Mouse (Mus musculus) kidney, embryonic 16.5 days (tissue): ENCODE measurements around the gene Gns. TPM values are rescaled to one million over a fixed set of nuclear protein-coding genes. Genes with fewer than 3 reads are reported as not detected.

ENCODE experiments used
- ATAC-seq: fragments of 200-750 bp; cut with Nextera tagmentation; 2 replicates; pipeline ENCODE4 v1.8.0; 2017; ENCODE audit warnings: moderate TSS enrichment; ENCODE audit not compliant: low FRiP score, low TSS enrichment
- H3K27ac ChIP-seq: fragments of 300-500 bp; sonication (generic); 2 replicates; pipeline ENCODE4 v1.5.1; 2014; ENCODE audit warnings: low read length
- H3K27me3 ChIP-seq: fragments of 300-500 bp; sonication (generic); 2 replicates; pipeline ENCODE4 v1.6.1; 2014; ENCODE audit warnings: low read length, control low read depth, mixed read lengths; ENCODE audit not compliant: insufficient read depth
- H3K36me3 ChIP-seq: fragments of 300-500 bp; sonication (generic); 2 replicates; pipeline ENCODE4 v1.6.1; 2014; ENCODE audit warnings: low read length, control low read depth, mixed read lengths; ENCODE audit not compliant: insufficient read depth
- H3K4me1 ChIP-seq: fragments of 300-500 bp; sonication (generic); 2 replicates; pipeline ENCODE4 v1.6.1; 2014; ENCODE audit warnings: low read length, control low read depth, mixed read lengths; ENCODE audit not compliant: insufficient read depth
- H3K4me2 ChIP-seq: fragments of 300-500 bp; sonication (generic); replicated peaks from 2 replicates; pipeline ENCODE4 v1.6.1; 2014; ENCODE audit warnings: low read depth, low read length
- H3K4me3 ChIP-seq: fragments of 300-500 bp; sonication (generic); 2 replicates; pipeline ENCODE4 v1.5.1; 2014; ENCODE audit warnings: mild to moderate bottlenecking, low read length
- H3K9ac ChIP-seq: fragments of 300-500 bp; sonication (generic); replicated peaks from 2 replicates; pipeline ENCODE4 v1.6.1; 2014; ENCODE audit warnings: low read length
- H3K9me3 ChIP-seq: fragments of 300-500 bp; sonication (generic); 2 replicates; pipeline ENCODE4 v1.6.1; 2016; ENCODE audit warnings: low read length, control low read depth
- WGBS: fragments of 180-500 bp; shearing (Covaris S2); extraction: QIAGEN DNeasy Blood & Tissue Kit; methylation state at CpG from one replicate; pipeline ENCODE4 v1.1.7; 2014; 5-methylcytosine and 5-hydroxymethylcytosine counted together
- polyA plus RNA-seq: library from polyadenylated mRNA; unstranded; fragments of >200 nt; fragmentation: Nextera tagmentation; extraction: Ambion mirVana; gene quantifications from 2 replicates; pipeline ENCODE4 v1.2.1, GENCODE M21; 2015

The Gns gene
- polyA plus RNA-seq, 1 experiment from 2014 or later = 52.4 TPM

DNA sequence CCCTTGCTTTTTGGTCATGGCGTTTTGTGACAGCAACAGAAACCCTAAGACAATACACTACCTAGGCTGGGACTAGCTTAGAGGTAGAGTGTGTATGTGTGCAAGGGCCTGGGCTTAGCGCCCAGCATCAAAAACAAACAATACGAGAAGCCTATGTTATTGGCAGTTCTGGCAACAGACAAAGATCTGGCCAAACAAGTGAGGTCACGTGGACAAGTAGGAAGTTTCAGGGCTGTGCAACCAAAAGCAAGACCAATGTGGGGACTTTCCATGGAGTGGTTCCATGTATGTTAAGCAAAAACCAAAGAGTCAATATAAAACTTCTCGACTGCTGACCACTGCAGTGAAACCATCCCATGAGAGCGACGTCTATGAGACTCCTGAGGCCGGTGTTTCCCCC, 80.9 kb downstream of the Gns start:
- Histone ChIP-seq H3K27me3 (no peaks in the 10 kb centered on the region), H3K4me1 (peaks cover 12% of the 10 kb centered on the region), H3K4me2 (no peak overlapping the region), H3K9ac (no peak overlapping the region), H3K9me3 (no peaks in the 10 kb centered on the region), H3K36me3 (no peaks in the 10 kb centered on the region), H3K27ac (no peak overlapping the region), H3K4me3 (no peak overlapping the region)
- WGBS = 89% methylated on average over 8 of the region's 8 CpGs
- no peak for ATAC-seq

Other genes starting within 250 kb of the Gns start
- 0.80 and 0.95 TPM in 2 replicates for gene Tbc1d30, start 13.8 kb upstream of the Gns start, polyA plus RNA-seq
- 14.8 and 15.2 TPM in 2 replicates for gene Rassf3, start 111.3 kb downstream of the Gns start, polyA plus RNA-seq
- 34.2 TPM in 2 replicates for gene Tbk1, start 221.7 kb downstream of the Gns start, polyA plus RNA-seq